ENCODE assay signal across 16 mouse cellular contexts in genomic region chr11:81454921-81455320, GRCm38 (mm10).
DNase-seq lines count a peak whose midpoint lies in the region; ATAC-seq lines count a peak whose summit lies in the region.
"Had no signal": no experiment of that assay in that cellular context is flagged by ENCODE, and none has a peak within 500 bp of the region (broad histone marks: within the 10 kb centered on the region; RNA-seq: fewer than 3 reads in every experiment).

No protein-coding gene starts in this region.

- WGBS in hindbrain, embryonic 10.5 days: 92% methylated on average over 4 of the region's 4 CpGs
- 92% methylated on average over 4 of the region's 4 CpGs for WGBS in hindbrain, embryonic 12.5 days
- 89% methylated on average over 4 of the region's 4 CpGs for WGBS in midbrain, embryonic 16.5 days
- 90% methylated on average over 4 of the region's 4 CpGs for WGBS in midbrain, embryonic 13.5 days

- H3K9me3 ChIP-seq in hindbrain, embryonic 10.5 days: no peaks in the 10 kb centered on the region
- no peaks in the 10 kb centered on the region for H3K9me3 ChIP-seq in hindbrain, embryonic 12.5 days (replicated peaks)
- H3K9me3 ChIP-seq in midbrain, embryonic 16.5 days (replicated peaks; ENCODE audit: control insufficient read depth, low read length, poor library complexity, severe bottlenecking): no peaks in the 10 kb centered on the region
- no peaks in the 10 kb centered on the region for H3K9me3 ChIP-seq in midbrain, embryonic 13.5 days
- H3K9me3 ChIP-seq: heart, embryonic 13.5 days; limb, embryonic 12.5 days; lung, embryonic 15.5 days had no signal

- 0 out of 2 replicates have a peak overlapping the region, but pooled peaks have one; percentile 16 for H3K27ac ChIP-seq in hindbrain, embryonic 10.5 days
- H3K27ac ChIP-seq in hindbrain, embryonic 12.5 days: no peak overlapping the region
- 0 out of 2 replicates have a peak overlapping the region, but pooled peaks have one; percentile 60 for H3K27ac ChIP-seq in midbrain, embryonic 16.5 days (ENCODE audit: low read length)
- H3K27ac ChIP-seq in midbrain, embryonic 13.5 days: no peak overlapping the region; the same call in 1 of the 2 replicates
- H3K27ac ChIP-seq: heart, embryonic 13.5 days; limb, embryonic 12.5 days; lung, embryonic 15.5 days had no signal

- no peak for DNase-seq in hindbrain, embryonic 10.5 days (ENCODE audit: low spot score)
- peak; percentile 70 to 86 for DNase-seq in cerebellum, postnatal 25 days
- DNase-seq in lung, postnatal 25 days (ENCODE audit: low spot score): peak; percentile 36
- no peak for DNase-seq in T-cell, adult 2 months (ENCODE audit: low spot score)
- DNase-seq: embryo, embryonic 11 days; gastrocnemius, postnatal 10 days had no signal

- ATAC-seq in hindbrain, embryonic 12.5 days (ENCODE audit: low FRiP score): no peak
- ATAC-seq in midbrain, embryonic 16.5 days: no peak
- no peak for ATAC-seq in midbrain, embryonic 13.5 days
- no peak for ATAC-seq in CD4-positive, CD25-positive, alpha-beta regulatory T cell, adult 4 months
- ATAC-seq: activated CD4-positive, CD25-positive, alpha-beta regulatory T cell, adult 4 months; inflammation-experienced regulatory T-cells, adult 6 months had no signal

- H3K27me3 ChIP-seq in hindbrain, embryonic 10.5 days (ENCODE audit: insufficient read depth, poor library complexity, severe bottlenecking): no peaks in the 10 kb centered on the region; the same call in 1 of the 2 replicates
- peaks cover 5% of the 10 kb centered on the region; the same call in 1 of the 2 replicates for H3K27me3 ChIP-seq in hindbrain, embryonic 12.5 days
- H3K27me3 ChIP-seq in midbrain, embryonic 16.5 days (ENCODE audit: control insufficient read depth, insufficient read depth, low read depth, low read length): no peaks in the 10 kb centered on the region
- H3K27me3 ChIP-seq in midbrain, embryonic 13.5 days: no peaks in the 10 kb centered on the region
- H3K27me3 ChIP-seq: heart, embryonic 13.5 days; limb, embryonic 12.5 days; lung, embryonic 15.5 days had no signal

- H3K36me3 ChIP-seq in hindbrain, embryonic 10.5 days: no peaks in the 10 kb centered on the region
- H3K36me3 ChIP-seq in hindbrain, embryonic 12.5 days: no peaks in the 10 kb centered on the region
- H3K36me3 ChIP-seq in midbrain, embryonic 16.5 days (ENCODE audit: control insufficient read depth, insufficient read depth, low read length): no peaks in the 10 kb centered on the region
- no peaks in the 10 kb centered on the region for H3K36me3 ChIP-seq in midbrain, embryonic 13.5 days
- H3K36me3 ChIP-seq: G1E; heart, embryonic 13.5 days; limb, embryonic 12.5 days; lung, embryonic 15.5 days had no signal

- no peak overlapping the region for H3K4me2 ChIP-seq in hindbrain, embryonic 12.5 days (replicated peaks)
- no peak overlapping the region for H3K4me2 ChIP-seq in midbrain, embryonic 16.5 days (ENCODE audit: low read length)
- no peak overlapping the region for H3K4me2 ChIP-seq in midbrain, embryonic 13.5 days (replicated peaks)
- H3K4me2 ChIP-seq: heart, embryonic 13.5 days; limb, embryonic 12.5 days; lung, embryonic 15.5 days had no signal

- no peak overlapping the region for H3K4me3 ChIP-seq in hindbrain, embryonic 10.5 days
- H3K4me3 ChIP-seq in hindbrain, embryonic 12.5 days: no peak overlapping the region
- H3K4me3 ChIP-seq in midbrain, embryonic 16.5 days (ENCODE audit: low read depth, low read length): no peak overlapping the region
- no peak overlapping the region for H3K4me3 ChIP-seq in midbrain, embryonic 13.5 days (replicated peaks)
- H3K4me3 ChIP-seq: heart, embryonic 13.5 days; limb, embryonic 12.5 days; lung, embryonic 15.5 days had no signal

- peaks cover 21% of the 10 kb centered on the region for H3K4me1 ChIP-seq in hindbrain, embryonic 10.5 days (replicated peaks)
- peaks cover 19% of the 10 kb centered on the region for H3K4me1 ChIP-seq in hindbrain, embryonic 12.5 days
- H3K4me1 ChIP-seq in midbrain, embryonic 16.5 days (ENCODE audit: control insufficient read depth, insufficient read depth, low read length): peaks cover 19% of the 10 kb centered on the region
- H3K4me1 ChIP-seq in midbrain, embryonic 13.5 days (replicated peaks): peaks cover 23% of the 10 kb centered on the region

- H3K9ac ChIP-seq in hindbrain, embryonic 12.5 days: no peak overlapping the region
- H3K9ac ChIP-seq in midbrain, embryonic 16.5 days (ENCODE audit: low read depth, low read length): no peak overlapping the region
- no peak overlapping the region for H3K9ac ChIP-seq in midbrain, embryonic 13.5 days (replicated peaks)
- H3K9ac ChIP-seq: heart, embryonic 13.5 days; limb, embryonic 12.5 days; lung, embryonic 15.5 days had no signal

Comparison
In these comparisons a context has a peak if more than half of its experiments do, and no peak if none do; other contexts are left out.
1. H3K27ac ChIP-seq: peak in hindbrain, embryonic 10.5 days (single experiment) and midbrain, embryonic 16.5 days (single experiment); none in hindbrain, embryonic 12.5 days (single experiment) and midbrain, embryonic 13.5 days (single experiment).
2. DNase-seq: peak in cerebellum, postnatal 25 days (2 of 2) and lung, postnatal 25 days (single experiment); none in hindbrain, embryonic 10.5 days (single experiment) and T-cell, adult 2 months (single experiment).